28 mouse cellular contexts compared by ENCODE assay signal in genomic region chr14:102138936-102139335, GRCm38 (mm10).
DNase-seq lines count a peak whose midpoint lies in the region; ATAC-seq and TF ChIP-seq lines count a peak whose summit lies in the region.
"Had no signal": no experiment of that assay in that cellular context is flagged by ENCODE, and none has a peak within 500 bp of the region (broad histone marks: within the 10 kb centered on the region; RNA-seq: fewer than 3 reads in every experiment).

No protein-coding gene starts in this region.

- peak; percentile 25 for DNase-seq in brain, adult 2 months (ENCODE audit: low read depth, low spot score)
- peak; percentile 20 to 36 for DNase-seq in layer of hippocampus, adult 2 months (ENCODE audit: low spot score in 2 of 2)
- peak; percentile 56 for DNase-seq in layer of hippocampus, adult 9-11 months
- DNase-seq in telencephalon, adult 2 months (ENCODE audit: low read depth, low spot score), result peak; percentile 8
- no peak for DNase-seq in spleen, adult 12 weeks (ENCODE audit: low spot score)
- no peak for DNase-seq in thymus, postnatal 0 days (ENCODE audit: low spot score)
- DNase-seq: adrenal gland, adult 2 months; adrenal gland, postnatal 14 days; B cell, adult 2 months; cerebellum, adult 11-12 months; cerebellum, adult 8-10 months; cerebellum, postnatal 10 days; cerebellum, postnatal 36 days; gastrocnemius, adult 2 months; gastrocnemius, postnatal 25 days; heart, adult 18-20 months; heart, postnatal 10 days; heart, postnatal 36 days had no signal

- TF ChIP-seq CTCF in layer of hippocampus, adult 2 months (conservative IDR thresholded peaks at IDR 0.05), result no peak

- no peak for ATAC-seq in monocyte, adult 5-6 weeks (replicated peaks; ENCODE audit: insufficient number of reproducible peaks, low FRiP score, low TSS enrichment, poor library complexity, severe bottlenecking)
- ATAC-seq: forebrain, embryonic 13.5 days; forebrain, embryonic 16.5 days; hindbrain, embryonic 16.5 days; Patski had no signal

- no peak overlapping the region for H3K27ac ChIP-seq in layer of hippocampus, adult 2 months
- H3K27ac ChIP-seq: forebrain, embryonic 10.5 days; forebrain, embryonic 13.5 days; gastrocnemius, adult 2 months; heart, embryonic 15.5 days; hindbrain, embryonic 10.5 days; hindbrain, embryonic 13.5 days had no signal

- no peak overlapping the region for H3K4me3 ChIP-seq in layer of hippocampus, adult 2 months
- H3K4me3 ChIP-seq: forebrain, embryonic 10.5 days; forebrain, embryonic 13.5 days; gastrocnemius, adult 2 months; heart, embryonic 12.5 days; heart, embryonic 15.5 days; hindbrain, embryonic 10.5 days; hindbrain, embryonic 13.5 days had no signal

Comparison
In these comparisons a context has a peak if more than half of its experiments do, and no peak if none do; other contexts are left out.
1. DNase-seq: peak in brain, adult 2 months (single experiment), layer of hippocampus, adult 2 months (2 of 2), layer of hippocampus, adult 9-11 months (single experiment) and telencephalon, adult 2 months (single experiment); none in spleen, adult 12 weeks (single experiment) and thymus, postnatal 0 days (single experiment).